In genomic region chr4:140549975-140550374, GRCm38 (mm10) we compare ENCODE assay signal across 10 mouse cellular contexts.
DNase-seq lines count a peak whose midpoint lies in the region; TF ChIP-seq lines count a peak whose summit lies in the region.
"Had no signal": no experiment of that assay in that cellular context is flagged by ENCODE, and none has a peak within 500 bp of the region (broad histone marks: within the 10 kb centered on the region; RNA-seq: fewer than 3 reads in every experiment).

No protein-coding gene starts in this region.

- H3K36me3 ChIP-seq in heart, embryonic 10.5 days: peaks cover 61% of the 10 kb centered on the region

- H3K27me3 ChIP-seq in heart, embryonic 10.5 days (ENCODE audit: insufficient read depth, poor library complexity, severe bottlenecking): no peaks in the 10 kb centered on the region
- H3K27me3 ChIP-seq: heart, embryonic 15.5 days had no signal

- no peak overlapping the region for H3K4me3 ChIP-seq in heart, embryonic 10.5 days
- no peak overlapping the region for H3K4me3 ChIP-seq in gastrocnemius, adult 2 months
- H3K4me3 ChIP-seq: heart, embryonic 15.5 days had no signal

- 79% methylated on average over 12 of the region's 12 CpGs for WGBS in heart, embryonic 10.5 days

- H3K4me1 ChIP-seq in heart, embryonic 10.5 days: no peaks in the 10 kb centered on the region
- H3K4me1 ChIP-seq: heart, embryonic 15.5 days had no signal

- no peak for TF ChIP-seq CTCF in gastrocnemius, adult 2 months (IDR thresholded peaks at IDR 0.05)

- DNase-seq in heart, adult 18-20 months: peak; percentile 49 to 60
- no peak for DNase-seq in heart, embryonic 10.5 days (ENCODE audit: low spot score)
- peak; percentile 48 for DNase-seq in adrenal gland, postnatal 25 days
- DNase-seq in gastrocnemius, adult 2 months: peak; percentile 92
- peak; percentile 55 for DNase-seq in lung, postnatal 10 days
- no peak for DNase-seq in urinary bladder, adult 2 months (ENCODE audit: low spot score)
- DNase-seq in cerebellum, adult 8-10 months: no peak
- no peak for DNase-seq in kidney, adult 9 months

- no peaks in the 10 kb centered on the region for H3K9me3 ChIP-seq in heart, embryonic 10.5 days
- H3K9me3 ChIP-seq: heart, embryonic 15.5 days had no signal

- no peak overlapping the region for H3K27ac ChIP-seq in heart, embryonic 10.5 days
- H3K27ac ChIP-seq in gastrocnemius, adult 2 months: peak overlapping the region; percentile 48
- H3K27ac ChIP-seq: heart, embryonic 15.5 days; liver, embryonic 14.5 days had no signal

- intact Hi-C loops in gastrocnemius, adult 2 months (cut with DNase I): loop anchor here (10.0 kb wide), 1 partner anchor 295 kb away; no protein-coding TSS in a partner anchor

Comparison
In these comparisons a context has a peak if more than half of its experiments do, and no peak if none do; other contexts are left out.
1. DNase-seq: peak in heart, adult 18-20 months (2 of 2), adrenal gland, postnatal 25 days (single experiment), gastrocnemius, adult 2 months (single experiment) and lung, postnatal 10 days (single experiment); none in heart, embryonic 10.5 days (single experiment), urinary bladder, adult 2 months (single experiment), cerebellum, adult 8-10 months (single experiment) and kidney, adult 9 months (single experiment).